Mouse (Mus musculus): ENCODE measurements around the gene Cd248. TPM values are rescaled to one million over a fixed set of nuclear protein-coding genes. Genes with fewer than 3 reads are reported as not detected.
A peak's percentile ranks its signal among the peaks of the same experiment; 100 is the strongest.

Gene Cd248
- total RNA-seq (2021), result 1 to 10 TPM; 3.5 to 4.5 TPM
- long read RNA-seq, experiment 1, transcript Cd248-201 (1 exons, 2,605 nt), result major isoform, 11 of 11 reads
- long read RNA-seq, experiment 1, partial matches to known transcripts, result 0 of 11 reads
- long read RNA-seq, experiment 1, other reads (novel, unspliced or antisense), result 0 of 11 reads
- long read RNA-seq, experiment 2, partial matches to known transcripts, result 0 of 2 reads
- long read RNA-seq, experiment 2, other reads (novel, unspliced or antisense), result 0 of 2 reads

DNA sequence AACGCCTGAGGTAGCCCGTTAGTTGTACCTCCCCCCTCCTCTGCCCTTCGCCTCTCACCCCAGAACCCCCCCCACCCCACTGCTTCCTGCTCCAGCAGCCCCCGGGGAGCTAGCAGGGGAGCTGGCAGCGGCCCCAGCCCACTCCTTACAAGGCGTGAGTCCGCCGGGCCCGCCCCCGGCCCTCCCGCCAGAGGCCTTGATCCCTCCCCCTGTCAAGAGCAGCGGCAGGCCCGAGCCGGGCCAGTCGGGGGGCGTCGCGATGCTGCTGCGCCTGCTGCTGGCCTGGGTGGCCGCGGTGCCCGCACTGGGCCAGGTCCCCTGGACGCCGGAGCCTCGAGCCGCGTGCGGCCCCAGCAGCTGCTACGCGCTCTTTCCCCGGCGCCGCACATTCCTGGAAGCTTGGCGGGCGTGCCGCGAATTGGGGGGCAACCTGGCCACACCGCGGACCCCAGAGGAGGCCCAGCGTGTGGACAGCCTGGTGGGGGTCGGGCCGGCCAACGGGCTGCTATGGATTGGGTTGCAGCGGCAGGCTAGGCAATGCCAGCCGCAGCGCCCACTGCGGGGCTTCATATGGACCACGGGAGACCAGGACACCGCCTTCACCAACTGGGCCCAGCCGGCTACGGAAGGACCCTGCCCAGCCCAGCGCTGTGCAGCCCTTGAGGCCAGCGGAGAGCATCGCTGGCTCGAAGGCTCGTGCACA lies at the start of gene Cd248:
Cd248 (plus strand) TSS at position 212 of the 703 bp plus-strand sequence.
- DNase-seq (ENCODE audit: low spot score in 2 of 2), result no peak

DNA sequence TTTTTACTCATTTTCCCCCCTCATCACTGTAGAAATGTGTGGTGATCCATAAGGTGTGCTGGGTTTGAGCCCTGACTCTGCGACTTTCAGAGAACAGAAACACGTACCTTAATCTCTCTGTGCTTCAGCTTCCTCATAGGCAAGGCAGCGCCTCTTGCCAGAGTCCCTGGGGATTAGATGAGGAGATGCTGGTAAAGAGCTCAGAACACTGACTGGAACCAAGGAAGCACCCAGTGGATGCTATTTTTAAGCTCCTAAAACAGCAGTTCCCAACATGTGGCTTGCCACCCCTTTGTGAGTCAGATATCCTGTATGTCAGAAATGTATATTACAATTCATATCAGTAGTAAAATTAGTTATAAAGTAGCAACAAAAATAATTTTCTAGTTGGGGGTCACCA lies 49.7 kb upstream of the Cd248 start:
- DNase-seq (ENCODE audit: low spot score in 2 of 2), result no peak

DNA sequence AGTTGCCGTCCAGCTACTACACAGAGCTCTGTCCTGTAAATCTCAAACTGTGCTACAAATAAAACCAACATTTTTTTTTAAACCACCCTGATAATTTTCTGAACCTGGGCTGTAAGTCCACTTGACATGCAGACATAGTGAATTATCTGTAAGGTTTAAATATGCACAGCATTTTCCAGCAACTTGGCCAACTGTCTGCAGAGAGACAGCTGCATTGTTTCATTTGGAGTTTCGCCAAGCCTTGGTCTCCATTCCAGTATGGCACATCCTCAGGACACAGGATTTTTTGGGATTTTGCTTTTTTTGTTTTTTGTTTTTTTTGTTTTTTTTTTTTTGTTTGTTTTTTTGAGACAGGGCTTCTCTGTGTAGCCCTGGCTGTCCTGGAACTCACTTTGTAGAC lies 46.5 kb upstream of the Cd248 start:
- DNase-seq (ENCODE audit: low spot score in 2 of 2), result no peak

DNA sequence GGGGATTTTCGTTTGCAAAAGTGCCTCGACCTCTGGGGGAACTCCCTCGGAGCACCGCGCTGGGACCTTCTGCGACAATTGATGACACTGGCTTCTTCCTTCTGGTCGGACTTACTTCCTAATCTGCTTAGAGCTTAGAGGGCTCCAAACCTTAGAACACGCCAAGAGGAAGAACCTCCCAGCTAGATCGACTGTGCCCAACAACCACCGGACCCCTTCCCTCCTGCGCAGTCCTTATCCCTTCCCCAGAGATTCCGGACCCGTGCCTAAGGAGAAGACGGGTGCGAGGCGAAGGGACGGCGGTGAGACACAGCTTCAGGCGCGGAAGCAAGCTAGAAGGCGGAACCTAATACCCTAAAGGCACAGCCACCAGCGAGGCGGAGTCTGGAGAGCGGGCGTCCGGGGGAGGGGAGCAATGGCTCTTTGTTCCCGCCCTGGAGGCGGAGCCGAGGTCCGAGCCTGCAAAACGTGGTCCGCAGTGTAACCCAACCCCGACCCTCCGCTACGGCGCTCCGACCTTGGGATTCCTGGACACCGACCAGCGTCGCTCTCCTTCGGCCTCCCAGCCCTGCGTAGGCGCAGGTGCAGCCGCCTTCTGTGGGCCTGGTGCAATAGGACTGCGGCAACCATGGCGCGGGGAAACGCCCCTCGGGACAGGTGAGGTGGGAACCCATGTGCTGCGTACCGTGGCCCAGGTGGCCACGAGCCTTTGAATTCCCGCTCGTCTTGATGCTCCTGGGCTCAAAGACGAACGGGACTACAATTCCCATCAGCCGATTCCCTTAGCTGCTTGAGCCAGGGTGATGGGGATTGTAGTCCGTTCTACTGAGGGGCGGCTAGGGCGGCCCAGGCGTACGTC lies 44.0 kb upstream of the Cd248 start, which contains the start of gene Slc29a2:
Slc29a2 (plus strand) TSS at position 240 of the 859 bp plus-strand sequence.
- DNase-seq (ENCODE audit: low spot score in 2 of 2), result peak; percentile 81 to 93

DNA sequence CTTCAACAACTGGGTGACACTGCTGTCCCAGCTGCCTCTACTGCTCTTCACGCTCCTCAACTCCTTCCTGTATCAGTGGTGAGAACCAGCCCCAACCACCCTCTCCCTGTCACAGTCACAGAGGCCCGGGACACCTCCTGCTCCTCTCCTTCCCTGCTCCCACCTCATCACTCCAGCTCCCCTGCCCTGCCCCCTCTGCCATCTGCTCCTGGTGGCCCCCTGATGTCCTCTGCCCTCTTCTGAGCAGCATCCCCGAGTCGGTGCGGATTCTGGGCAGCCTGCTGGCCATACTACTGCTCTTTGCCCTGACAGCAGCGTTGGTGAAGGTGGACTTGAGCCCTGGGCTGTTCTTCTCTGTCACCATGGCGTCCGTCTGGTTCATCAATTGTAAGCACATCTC lies 41.8 kb upstream of the Cd248 start:
- no peak for DNase-seq (ENCODE audit: low spot score in 2 of 2)

DNA sequence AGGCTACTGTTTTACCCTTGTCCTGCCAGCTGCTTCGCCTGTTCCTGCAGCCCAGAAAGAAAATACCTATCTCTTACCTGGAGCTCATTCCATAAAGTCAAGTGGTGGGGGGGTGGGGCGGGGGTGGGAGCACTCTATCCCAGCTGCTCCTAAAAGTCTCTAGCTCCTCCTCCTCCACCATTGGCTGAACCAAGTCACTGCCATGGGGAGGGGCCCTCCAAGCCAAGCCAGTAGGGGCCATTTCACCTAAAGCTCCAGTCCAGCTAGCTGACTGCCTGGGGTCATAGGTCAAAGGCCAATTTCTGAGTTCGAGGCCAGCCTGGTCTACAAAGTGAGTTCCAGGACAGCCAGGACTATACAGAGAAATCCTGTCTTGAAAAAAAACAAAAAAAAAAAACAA lies 35.2 kb upstream of the Cd248 start:
- no peak for DNase-seq (ENCODE audit: low spot score in 2 of 2)

DNA sequence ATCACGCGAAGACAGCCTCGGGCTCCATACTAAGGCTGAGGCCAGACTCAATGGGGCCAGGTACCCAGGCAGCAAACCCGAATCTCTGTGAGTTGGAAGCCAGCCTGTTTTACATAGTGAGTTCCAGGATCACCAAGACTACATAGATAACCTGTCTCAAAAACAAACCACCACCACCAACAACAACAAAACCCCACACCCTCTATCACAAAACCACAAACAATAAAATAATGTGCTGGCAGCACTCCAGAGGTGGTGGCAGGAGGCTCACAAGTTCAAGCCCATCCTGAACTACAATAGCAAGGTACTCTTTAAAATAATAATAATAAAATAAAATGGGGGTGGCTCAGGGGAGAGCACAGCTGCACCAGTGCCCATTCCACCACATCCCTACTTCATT lies 31.3 kb upstream of the Cd248 start:
- DNase-seq (ENCODE audit: low spot score in 2 of 2), result no peak

DNA sequence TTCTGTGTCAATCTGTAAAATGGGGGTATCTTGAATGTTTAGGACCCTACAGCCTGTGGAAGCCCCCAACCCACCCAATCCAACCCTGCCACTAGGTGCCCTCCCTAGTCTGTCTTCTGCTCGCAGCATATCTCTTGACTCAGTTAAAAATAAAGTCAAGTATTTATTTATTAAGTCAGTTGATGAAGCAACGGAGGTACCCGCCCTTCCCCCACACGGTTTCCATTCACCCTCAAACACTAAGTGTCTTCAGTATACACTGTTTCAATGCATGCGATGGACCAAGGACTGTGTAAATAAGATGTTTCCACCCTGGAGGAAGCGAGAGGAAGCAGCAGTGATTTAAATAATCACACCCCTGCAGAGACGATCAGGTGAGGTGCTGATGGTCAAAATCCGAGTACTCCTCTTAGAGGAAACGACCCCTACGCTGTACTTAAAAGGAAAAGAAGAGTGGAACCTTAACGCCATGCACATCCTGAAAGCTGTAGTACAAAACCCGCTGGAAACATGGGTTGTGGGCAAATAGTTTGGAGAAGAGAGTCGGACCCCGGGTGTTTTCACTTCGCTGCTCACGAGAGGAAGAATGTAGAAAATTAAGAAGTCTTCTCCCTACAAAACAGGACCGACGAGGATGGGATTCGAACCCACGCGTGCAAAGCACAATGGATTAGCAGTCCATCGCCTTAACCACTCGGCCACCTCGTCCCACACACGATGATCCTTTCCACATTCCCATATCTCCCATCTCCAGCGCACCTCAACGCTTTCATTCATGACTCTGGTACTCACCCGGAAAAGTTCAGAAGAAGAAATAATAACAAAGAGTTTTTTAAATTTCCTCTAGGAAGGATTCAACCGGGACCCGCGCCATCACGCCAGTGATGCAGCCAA lies 30.0 kb upstream of the Cd248 start:
- DNase-seq (ENCODE audit: low spot score in 2 of 2), result peak; percentile 89 to 90

DNA sequence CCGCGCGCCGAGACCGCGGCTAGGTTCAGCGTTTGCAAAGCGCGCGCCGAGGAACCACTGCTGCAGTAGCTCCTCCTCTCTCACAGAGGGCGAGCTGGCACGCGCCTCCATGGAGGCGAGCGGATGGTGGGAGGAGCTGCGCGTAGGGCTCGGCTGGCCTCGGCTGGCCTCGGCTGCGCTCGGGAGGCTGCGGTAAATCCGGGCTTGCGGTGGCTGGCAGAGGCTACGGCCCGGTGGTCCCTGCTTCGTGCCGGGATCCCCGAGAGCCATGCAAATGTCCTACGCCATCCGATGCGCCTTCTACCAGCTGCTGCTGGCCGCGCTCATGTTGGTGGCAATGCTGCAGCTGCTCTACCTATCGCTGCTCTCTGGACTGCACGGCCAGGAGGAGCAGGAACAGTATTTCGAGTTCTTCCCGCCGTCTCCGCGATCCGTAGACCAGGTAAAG lies 29.1 kb upstream of the Cd248 start, which contains the start of the genes B4gat1 and AC124502.3:
B4gat1 (plus strand) TSS at position 118 of the 448 bp plus-strand sequence.
AC124502.3 (plus strand) TSS at position 183 of the 448 bp plus-strand sequence.
- DNase-seq (ENCODE audit: low spot score in 2 of 2), result peak; percentile 88 to 94

DNA sequence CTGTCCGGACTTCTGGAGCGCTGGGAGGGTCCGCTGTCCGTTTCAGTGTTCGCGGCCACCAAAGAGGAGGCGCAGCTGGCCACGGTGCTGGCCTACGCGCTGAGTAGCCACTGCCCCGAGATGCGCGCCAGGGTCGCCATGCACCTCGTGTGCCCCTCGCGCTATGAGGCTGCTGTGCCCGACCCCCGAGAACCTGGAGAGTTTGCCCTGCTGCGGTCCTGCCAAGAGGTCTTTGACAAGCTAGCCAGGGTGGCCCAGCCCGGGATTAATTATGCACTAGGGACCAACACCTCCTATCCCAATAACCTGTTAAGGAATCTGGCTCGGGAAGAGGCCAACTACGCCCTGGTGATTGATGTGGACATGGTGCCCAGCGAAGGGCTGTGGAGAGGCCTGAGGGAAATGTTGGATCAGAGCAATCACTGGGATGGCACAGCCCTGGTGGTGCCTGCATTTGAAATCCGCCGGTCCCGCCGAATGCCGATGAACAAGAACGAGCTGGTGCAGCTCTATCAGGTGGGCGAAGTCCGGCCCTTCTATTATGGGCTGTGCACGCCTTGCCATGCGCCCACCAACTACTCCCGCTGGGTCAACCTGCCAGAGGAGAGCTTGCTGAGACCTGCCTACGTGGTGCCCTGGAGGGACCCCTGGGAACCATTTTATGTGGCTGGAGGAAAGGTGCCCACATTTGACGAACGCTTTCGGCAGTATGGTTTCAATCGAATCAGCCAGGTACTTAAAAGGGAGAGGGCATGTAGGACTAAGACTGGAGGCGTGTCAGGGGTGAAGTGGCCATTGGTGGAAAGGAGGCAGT lies 28.4 kb upstream of the Cd248 start:
- peak in 1 of 2 experiments; percentile 32 for DNase-seq (ENCODE audit: low spot score in 2 of 2)

DNA sequence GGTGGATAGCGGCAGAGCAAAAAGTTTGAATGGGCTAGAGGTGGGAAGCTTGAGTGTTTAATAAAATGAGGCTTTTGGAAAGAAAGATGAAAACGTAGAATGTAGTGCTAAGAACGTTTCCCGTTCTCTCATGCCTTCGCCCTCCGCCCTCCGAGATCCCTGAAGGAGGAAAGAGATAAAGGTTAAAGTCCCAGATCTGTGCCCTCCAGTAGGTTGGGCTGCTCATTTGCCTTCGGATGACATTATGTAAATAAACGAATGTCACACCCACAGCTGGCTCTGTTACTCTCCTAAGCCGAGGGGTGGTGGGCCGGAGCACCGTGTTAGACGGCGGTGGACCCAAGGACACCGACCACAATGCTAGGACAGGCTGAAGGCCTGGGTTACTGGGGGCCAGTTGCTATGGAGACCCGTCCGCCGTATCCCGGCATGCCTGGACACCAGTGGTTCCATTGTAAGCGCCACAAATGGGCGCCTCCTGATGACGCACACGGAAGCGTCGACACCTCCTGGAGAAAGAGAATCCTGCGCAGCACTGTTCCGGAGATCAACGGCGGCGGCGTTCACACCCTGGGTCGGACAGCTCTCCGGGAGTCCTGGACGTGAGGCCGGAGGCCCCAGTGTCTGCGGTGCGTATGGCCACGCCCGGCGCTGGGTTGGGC lies 26.9 kb upstream of the Cd248 start, which contains the start of gene Brms1:
Brms1 (plus strand) TSS at position 493 of the 662 bp plus-strand sequence.
- DNase-seq (ENCODE audit: low spot score in 2 of 2), result peak; percentile 93

DNA sequence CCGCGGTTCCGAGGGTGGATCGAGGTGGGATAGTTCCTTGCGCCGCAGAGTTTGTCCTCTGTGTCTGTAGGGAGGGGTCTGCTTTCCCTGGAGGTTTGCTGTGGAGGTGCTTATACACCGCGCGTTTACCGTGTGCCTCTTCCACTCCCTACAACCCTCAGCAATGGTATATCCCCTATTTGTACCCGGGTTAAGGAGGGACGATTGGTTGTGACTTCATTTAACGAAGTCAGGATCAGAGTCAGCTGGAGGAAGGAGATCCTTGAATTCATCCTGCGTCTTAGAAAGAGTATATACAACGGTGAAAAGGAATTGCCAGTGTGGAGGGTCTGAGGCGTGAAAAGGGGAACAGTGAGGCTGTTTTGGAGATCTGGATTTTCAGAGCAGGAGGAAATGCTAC lies 26.3 kb upstream of the Cd248 start:
- no peak for DNase-seq (ENCODE audit: low spot score in 2 of 2)

DNA sequence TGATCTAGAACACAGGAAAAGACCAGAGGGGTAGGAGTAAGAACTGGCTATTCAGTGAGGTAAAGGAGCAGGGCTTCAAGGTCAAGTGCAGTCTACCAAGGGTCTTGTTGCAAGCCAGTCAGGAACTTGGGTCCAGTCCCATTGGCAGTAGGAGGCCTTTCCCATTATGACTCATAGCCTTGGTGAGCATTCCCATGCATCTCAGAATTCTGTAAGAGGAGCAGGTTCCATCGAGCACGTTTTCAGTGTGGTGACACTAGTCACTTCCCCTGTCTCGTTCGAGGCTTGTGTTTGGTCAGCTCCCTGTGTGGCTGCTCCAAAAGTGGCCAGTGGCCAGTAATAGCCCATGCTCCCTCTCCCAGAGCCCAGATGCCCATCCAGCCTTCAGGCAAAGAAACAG lies 22.3 kb upstream of the Cd248 start:
- DNase-seq (ENCODE audit: low spot score in 2 of 2), result no peak

DNA sequence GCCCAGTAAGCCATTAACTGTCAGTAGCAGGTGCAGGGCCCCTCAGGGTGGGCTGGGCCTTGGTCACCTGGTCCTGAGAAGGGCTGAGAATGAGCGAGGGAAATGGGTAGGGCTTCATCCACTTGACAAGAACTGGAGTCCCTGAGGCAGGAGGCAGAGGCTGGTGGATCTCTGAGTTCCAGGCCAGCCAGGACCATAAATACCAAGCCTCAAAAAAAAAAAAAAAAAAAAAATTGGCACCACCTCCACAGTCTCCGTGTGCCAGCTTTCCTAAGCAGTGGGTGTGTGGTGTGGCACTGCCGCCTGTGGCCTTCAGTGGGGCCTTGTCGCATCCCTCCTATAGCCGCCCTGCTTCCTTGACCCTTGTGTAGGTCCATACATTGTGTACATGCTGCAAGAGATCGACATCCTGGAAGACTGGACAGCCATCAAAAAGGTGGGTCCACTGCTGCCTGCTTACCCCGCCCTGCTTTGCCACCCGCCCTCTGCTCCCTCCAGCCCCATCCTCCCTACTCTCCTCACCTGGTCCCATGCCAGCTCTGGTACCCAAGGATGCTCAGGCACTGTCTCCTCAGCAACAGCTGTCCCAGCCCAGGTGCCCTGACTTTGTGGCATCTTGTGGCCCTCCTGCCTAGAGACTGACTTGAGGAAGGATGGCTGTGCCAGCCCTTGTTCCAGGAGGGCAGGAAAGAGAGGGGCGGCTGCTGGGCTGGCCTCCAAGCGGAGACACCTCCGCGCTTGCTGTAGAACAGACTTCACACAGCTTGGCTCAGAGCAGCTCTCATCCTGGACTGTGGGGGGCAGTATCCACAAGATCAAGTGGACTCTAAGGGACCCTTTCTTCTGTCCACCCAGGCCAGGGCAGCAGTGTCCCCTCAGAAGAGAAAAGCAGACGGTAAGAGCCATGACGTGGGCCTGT lies 19.5 kb upstream of the Cd248 start:
- DNase-seq (ENCODE audit: low spot score in 2 of 2), result peak; percentile 70 to 82

DNA sequence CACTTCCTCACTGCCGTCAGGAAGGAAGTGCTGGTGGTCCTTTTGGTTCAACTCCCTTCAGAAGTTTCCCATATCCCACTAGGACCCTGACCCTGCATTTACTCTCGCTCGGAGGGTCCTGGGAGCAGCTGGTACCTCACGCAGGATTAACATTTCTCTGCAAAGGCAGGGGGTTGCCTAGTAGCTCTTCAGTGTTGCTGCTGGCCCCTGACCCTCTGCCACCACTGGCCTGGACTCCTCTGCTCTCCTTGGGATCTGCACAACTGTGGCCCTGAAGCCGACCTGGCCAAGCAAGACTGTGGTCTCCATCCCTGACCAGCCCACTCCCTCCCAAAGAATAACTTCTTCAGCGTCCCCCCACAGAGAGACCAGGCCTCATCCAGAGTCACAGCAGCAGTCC lies 18.6 kb upstream of the Cd248 start:
- DNase-seq (ENCODE audit: low spot score in 2 of 2), result no peak

DNA sequence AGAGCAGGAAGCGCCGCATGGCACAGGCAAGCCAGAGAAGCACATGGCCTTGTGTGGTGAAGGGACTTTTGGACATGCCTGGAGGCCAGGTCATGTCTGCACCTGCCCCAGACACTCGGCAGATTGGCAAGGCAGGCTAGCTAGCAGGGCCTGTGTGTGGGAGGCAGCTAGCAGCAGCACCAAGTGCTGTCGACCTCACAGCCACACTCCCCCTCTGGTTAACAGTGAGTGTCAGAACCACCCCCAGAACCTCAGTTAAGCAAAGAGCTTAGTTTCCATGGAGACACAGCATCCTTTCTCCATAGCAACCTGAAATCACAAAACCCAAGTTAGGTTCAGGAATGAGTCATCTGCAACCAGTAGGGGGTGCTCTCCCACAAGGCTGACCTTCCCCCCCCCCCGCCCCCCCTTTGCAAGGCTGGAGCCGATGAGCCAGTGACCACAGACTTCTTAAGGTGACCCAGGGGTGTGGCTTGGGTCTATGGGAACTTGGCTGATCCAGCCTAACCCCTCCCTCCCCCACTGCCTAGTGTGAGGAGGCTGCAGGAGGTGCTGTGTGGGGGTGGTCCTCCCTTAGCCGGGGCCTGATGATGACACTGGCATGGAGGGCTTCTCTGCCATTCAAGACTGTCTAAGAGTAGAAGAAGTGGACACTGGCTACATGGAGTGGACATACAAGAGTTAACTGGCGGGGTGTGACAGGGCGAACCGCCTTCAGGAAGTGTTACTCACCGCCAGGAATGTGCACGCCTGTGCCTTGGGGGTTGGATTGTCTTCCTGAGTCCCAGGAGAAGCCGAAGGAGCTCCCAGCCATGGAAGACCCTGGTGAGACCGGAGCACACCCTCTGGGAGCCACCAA lies 17.6 kb upstream of the Cd248 start, which contains the start of gene Rin1:
Rin1 (plus strand) TSS at position 435 of the 859 bp plus-strand sequence.
- DNase-seq (ENCODE audit: low spot score in 2 of 2), result peak; percentile 69 to 84

DNA sequence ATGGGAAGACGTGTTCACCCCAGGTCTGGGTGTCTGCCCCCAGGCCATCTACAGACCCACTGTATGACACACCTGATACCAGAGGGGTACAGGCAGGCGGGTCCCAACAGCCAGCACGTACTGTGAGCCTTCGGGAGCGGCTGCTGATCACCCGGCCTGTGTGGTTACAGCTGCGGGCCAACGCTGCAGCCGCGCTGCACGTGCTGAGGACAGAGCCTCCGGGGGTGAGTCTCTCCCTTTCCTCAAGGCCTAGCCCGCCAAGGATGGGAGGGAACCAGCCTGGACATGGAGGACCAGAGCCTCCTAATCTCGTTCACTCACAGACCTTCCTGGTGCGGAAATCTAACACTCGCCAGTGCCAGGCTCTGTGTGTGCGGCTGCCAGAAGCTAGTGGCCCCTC lies 16.8 kb upstream of the Cd248 start:
- DNase-seq (ENCODE audit: low spot score in 2 of 2), result peak in 1 of 2 experiments; percentile 42

All from left cerebral cortex, adult 18-20 months (tissue).